Mouse (Mus musculus): ENCODE results near the gene Gfod1.
A peak's percentile ranks its signal among the peaks of the same experiment; 100 is the strongest.

The Gfod1 gene

GRCm38 (mm10) chr13:43297526-43297925 is 6.4 kb downstream of the Gfod1 start:
- DNase-seq = no peak

- no peak for DNase-seq
Observed at GRCm38 (mm10) chr13:43296140-43296805, 7.7 kb downstream of the Gfod1 start.

- no peak for DNase-seq
Observed at GRCm38 (mm10) chr13:43295684-43296083, 8.3 kb downstream of the Gfod1 start.

- no peak for DNase-seq
Observed at GRCm38 (mm10) chr13:43294957-43295590, 8.9 kb downstream of the Gfod1 start.

GRCm38 (mm10) chr13:43292892-43293291 is 11.1 kb downstream of the Gfod1 start:
- DNase-seq = peak; percentile 67

- no peak for DNase-seq
Observed at GRCm38 (mm10) chr13:43289076-43289475, 14.9 kb downstream of the Gfod1 start.

- no peak for DNase-seq
Observed at GRCm38 (mm10) chr13:43288444-43288843, 15.5 kb downstream of the Gfod1 start.

GRCm38 (mm10) chr13:43288026-43288425 is 15.9 kb downstream of the Gfod1 start:
- DNase-seq = no peak

GRCm38 (mm10) chr13:43286836-43287235 is 17.1 kb downstream of the Gfod1 start:
- no peak for DNase-seq

- DNase-seq = no peak
Observed at GRCm38 (mm10) chr13:43284711-43285151, 19.2 kb downstream of the Gfod1 start.

- no peak for DNase-seq
Observed at GRCm38 (mm10) chr13:43273906-43274305, 30.1 kb downstream of the Gfod1 start.

- DNase-seq = no peak
Observed at GRCm38 (mm10) chr13:43272303-43273135, 31.5 kb downstream of the Gfod1 start.

GRCm38 (mm10) chr13:43271481-43271880 is 32.5 kb downstream of the Gfod1 start:
- peak; percentile 22 for DNase-seq

- no peak for DNase-seq
Observed at GRCm38 (mm10) chr13:43270220-43270597, 33.8 kb downstream of the Gfod1 start.

- no peak for DNase-seq
Observed at GRCm38 (mm10) chr13:43269460-43270219, 34.3 kb downstream of the Gfod1 start.

- no peak for DNase-seq
Observed at GRCm38 (mm10) chr13:43268539-43269327, 35.2 kb downstream of the Gfod1 start.

- DNase-seq = no peak
Observed at GRCm38 (mm10) chr13:43267902-43268301, 36.1 kb downstream of the Gfod1 start.

- DNase-seq = no peak
Observed at GRCm38 (mm10) chr13:43267216-43267615, 36.8 kb downstream of the Gfod1 start.

GRCm38 (mm10) chr13:43266333-43266732 is 37.6 kb downstream of the Gfod1 start:
- no peak for DNase-seq

- no peak for DNase-seq
Observed at GRCm38 (mm10) chr13:43265116-43265515, 38.9 kb downstream of the Gfod1 start.

GRCm38 (mm10) chr13:43263646-43264045 is 40.3 kb downstream of the Gfod1 start:
- DNase-seq = no peak

GRCm38 (mm10) chr13:43262114-43262739 is 41.7 kb downstream of the Gfod1 start:
- no peak for DNase-seq
